Mouse (Mus musculus) embryonic facial prominence, embryonic 14.5 days (tissue): ENCODE results near the gene Tmem259. TPM values are rescaled to one million over a fixed set of nuclear protein-coding genes. Genes with fewer than 3 reads are reported as not detected.

ENCODE experiments used
- ATAC-seq: fragments of 200-750 bp; cut with Nextera tagmentation; 2 replicates; pipeline ENCODE4 v1.8.0; 2017; ENCODE audit warnings: low read depth, moderate number of reproducible peaks, moderate TSS enrichment
- DNase-seq: peaks from one replicate; pipeline ENCODE4 v3.0.0-alpha.2; 2015; ENCODE audit warnings: low spot score
- H3K27ac ChIP-seq: fragments of 300-500 bp; sonication (generic); replicated peaks from 2 replicates; pipeline ENCODE4 v1.5.1; 2014; ENCODE audit warnings: low read depth, mild to moderate bottlenecking, low read length, moderate library complexity
- H3K27me3 ChIP-seq: fragments of 300-500 bp; sonication (generic); replicated peaks from 2 replicates; pipeline ENCODE4 v1.6.1; 2014; ENCODE audit warnings: low read length; ENCODE audit not compliant: control insufficient read depth, insufficient read depth
- H3K36me3 ChIP-seq: fragments of 300-500 bp; sonication (generic); 2 replicates; pipeline ENCODE4 v1.6.1; 2014; ENCODE audit warnings: low read length, mixed read lengths; ENCODE audit not compliant: control insufficient read depth, insufficient read depth
- H3K4me1 ChIP-seq: fragments of 300-500 bp; sonication (generic); 2 replicates; pipeline ENCODE4 v1.6.1; 2014; ENCODE audit warnings: antibody characterized with exemption, low read length; ENCODE audit not compliant: control insufficient read depth, insufficient read depth
- H3K4me2 ChIP-seq: fragments of 300-500 bp; sonication (generic); 2 replicates; pipeline ENCODE4 v1.6.1; 2014; ENCODE audit warnings: low read depth, mild to moderate bottlenecking, low read length, moderate library complexity, mixed read lengths
- H3K4me3 ChIP-seq: fragments of 300-500 bp; sonication (generic); 2 replicates; pipeline ENCODE4 v1.5.1; 2014; ENCODE audit warnings: low read depth, mild to moderate bottlenecking, low read length
- H3K9ac ChIP-seq: fragments of 300-500 bp; sonication (generic); 2 replicates; pipeline ENCODE4 v1.6.1; 2014; ENCODE audit warnings: low read depth, mild to moderate bottlenecking, low read length, moderate library complexity, mixed read lengths
- H3K9me3 ChIP-seq: fragments of 300-500 bp; sonication (generic); 2 replicates; pipeline ENCODE4 v1.6.1; 2016; ENCODE audit warnings: low read length; ENCODE audit not compliant: control insufficient read depth
- WGBS: fragments of 180-500 bp; shearing (Covaris S2); extraction: QIAGEN DNeasy Blood & Tissue Kit; methylation state at CpG from one replicate; pipeline ENCODE4 v1.1.7; 2014; 5-methylcytosine and 5-hydroxymethylcytosine counted together
- polyA plus RNA-seq: library from polyadenylated mRNA; unstranded; fragments of >200 nt; fragmentation: Nextera tagmentation; extraction: Ambion mirVana; gene quantifications from 2 replicates; pipeline ENCODE4 v1.2.1, GENCODE M21; 2014

The Tmem259 gene
- polyA plus RNA-seq, 1 experiment from 2014 or later = 22.3 TPM

DNA sequence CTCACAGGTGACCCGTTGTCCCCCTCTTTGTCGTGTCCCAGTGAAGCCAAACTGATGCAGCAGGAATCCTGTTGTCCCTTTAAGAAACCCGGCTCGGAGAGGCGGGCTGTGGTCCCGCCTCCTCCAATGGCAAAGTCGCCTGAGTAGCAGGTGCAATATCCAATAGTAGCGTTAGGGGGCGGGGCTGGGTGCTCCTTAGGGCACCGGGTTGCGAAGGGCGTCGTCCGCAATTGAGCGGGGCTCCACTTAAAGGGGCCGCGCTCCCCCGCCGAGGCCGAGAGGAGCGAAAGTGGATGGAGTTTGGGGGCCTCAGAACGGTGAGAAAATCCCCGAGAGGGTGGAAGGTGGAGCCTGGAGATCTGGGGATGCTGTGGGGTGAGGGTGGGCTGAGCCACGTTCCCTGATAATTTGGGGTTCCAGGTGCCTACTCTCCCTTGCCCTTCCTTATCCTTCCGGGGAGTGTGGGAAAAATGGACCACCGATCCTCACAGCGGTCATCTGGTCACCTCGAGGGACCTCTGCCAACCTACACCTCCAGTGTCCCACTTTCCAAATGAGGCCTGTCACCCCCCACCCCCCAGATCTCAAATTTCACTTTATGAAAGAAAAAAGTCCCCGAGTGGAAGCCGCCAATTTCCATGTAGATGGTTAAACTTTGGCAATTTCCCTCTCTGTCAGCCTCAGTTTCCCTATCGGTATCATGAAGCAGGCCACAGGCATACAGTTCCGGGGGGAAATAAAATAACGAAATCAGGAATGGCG lies 12.3 kb upstream of the Tmem259 start, which contains the start of gene Abca7:
Gene Abca7, plus strand, starts transcription at position 223 of the 762 bp plus-strand sequence.
- peak within 1 kb of the TSS; percentile 63 for H3K9ac ChIP-seq
- 0 out of 2 replicates have a peak, but pooled peaks cover 6% of the 10 kb centered on the region for H3K4me1 ChIP-seq
- H3K27ac ChIP-seq = peak within 1 kb of the TSS; percentile 44
- peaks cover 41% of the 10 kb centered on the region for H3K36me3 ChIP-seq
- WGBS = under 1% methylated on average over 24 of the region's 34 CpGs
- ATAC-seq (peak; percentile 90), DNase-seq (peak; percentile 97)
- peak within 1 kb of the TSS; percentile 51 for H3K4me3 ChIP-seq
- H3K9me3 ChIP-seq = 0 out of 2 replicates have a peak, but pooled peaks cover 3% of the 10 kb centered on the region
- H3K27me3 ChIP-seq = no peaks in the 10 kb centered on the region
- H3K4me2 ChIP-seq = peak within 1 kb of the TSS; percentile 92

DNA sequence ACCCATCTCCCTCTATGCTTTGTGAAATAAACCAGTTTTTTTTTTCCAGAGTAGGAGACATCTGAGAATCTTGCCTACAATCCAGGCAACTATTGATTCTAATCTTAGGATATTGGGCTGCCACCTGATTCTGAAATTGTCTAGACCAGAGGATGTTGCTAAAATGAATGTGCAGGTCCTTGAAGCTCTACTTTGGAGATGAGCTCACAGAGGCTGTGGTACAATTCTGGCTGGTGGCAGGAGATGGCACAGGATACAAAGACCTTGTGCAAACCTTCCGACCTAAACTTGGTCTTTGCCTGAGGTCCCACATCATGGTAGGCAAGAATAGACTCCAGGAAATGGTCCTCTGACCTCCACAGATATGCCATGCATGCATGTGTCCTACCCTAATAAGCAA lies 11.5 kb upstream of the Tmem259 start:
- no peak overlapping the region for H3K27ac ChIP-seq
- H3K4me1 ChIP-seq = 0 out of 2 replicates have a peak, but pooled peaks cover 6% of the 10 kb centered on the region
- H3K9ac ChIP-seq = no peak overlapping the region
- H3K4me2 ChIP-seq = no peak overlapping the region
- DNase-seq (no peak), ATAC-seq (no peak; the same call in 1 of the 2 replicates)
- H3K27me3 ChIP-seq = no peaks in the 10 kb centered on the region
- peaks cover 48% of the 10 kb centered on the region for H3K36me3 ChIP-seq
- 86% methylated on average over 1 of the region's 1 CpGs for WGBS
- H3K9me3 ChIP-seq = 0 out of 2 replicates have a peak, but pooled peaks cover 5% of the 10 kb centered on the region
- no peak overlapping the region for H3K4me3 ChIP-seq

DNA sequence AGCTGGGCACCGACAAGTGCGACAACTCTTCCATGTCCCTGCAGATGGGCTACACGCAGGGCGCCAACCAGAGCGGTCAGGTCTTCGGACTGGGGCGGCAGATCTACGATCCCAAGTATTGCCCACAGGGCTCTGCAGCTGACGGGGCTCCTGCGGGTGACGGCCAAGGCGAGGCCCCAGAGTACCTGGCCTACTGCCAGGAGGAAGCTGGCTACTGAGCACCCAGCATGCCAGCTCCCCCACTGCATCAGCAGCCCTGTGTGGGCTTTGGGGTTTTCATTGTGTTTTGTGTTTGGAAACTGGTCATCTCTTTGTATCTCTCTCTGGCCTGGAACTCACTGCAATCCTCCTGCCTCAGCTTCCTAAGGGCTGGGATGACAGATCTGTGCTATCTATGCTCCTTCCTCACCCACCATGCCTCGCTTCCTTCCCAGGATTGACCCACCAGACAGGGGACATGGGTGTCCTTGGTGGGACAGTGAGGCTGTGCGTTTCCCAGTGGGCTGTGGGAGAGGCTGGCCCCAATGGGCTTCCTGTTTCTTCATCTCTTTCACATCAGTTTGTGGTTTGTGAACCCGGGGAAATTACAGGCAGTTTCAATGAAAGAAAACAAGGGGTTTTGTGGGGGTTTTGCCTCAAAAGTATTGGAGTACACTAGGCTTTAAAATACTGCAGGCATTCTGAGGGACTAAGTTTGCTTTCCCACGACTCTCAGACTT lies 10.4 kb upstream of the Tmem259 start:
- Histone ChIP-seq H3K27me3 (no peaks in the 10 kb centered on the region), H3K4me3 (no peak overlapping the region), H3K9ac (no peak overlapping the region), H3K4me2 (no peak overlapping the region), H3K36me3 (peaks cover 48% of the 10 kb centered on the region), H3K27ac (no peak overlapping the region), H3K4me1 (peaks cover 11% of the 10 kb centered on the region; the same call in 1 of the 2 replicates), H3K9me3 (0 out of 2 replicates have a peak, but pooled peaks cover 5% of the 10 kb centered on the region)
- DNase-seq (no peak), ATAC-seq (no peak)
- WGBS = 91% methylated on average over 16 of the region's 16 CpGs

DNA sequence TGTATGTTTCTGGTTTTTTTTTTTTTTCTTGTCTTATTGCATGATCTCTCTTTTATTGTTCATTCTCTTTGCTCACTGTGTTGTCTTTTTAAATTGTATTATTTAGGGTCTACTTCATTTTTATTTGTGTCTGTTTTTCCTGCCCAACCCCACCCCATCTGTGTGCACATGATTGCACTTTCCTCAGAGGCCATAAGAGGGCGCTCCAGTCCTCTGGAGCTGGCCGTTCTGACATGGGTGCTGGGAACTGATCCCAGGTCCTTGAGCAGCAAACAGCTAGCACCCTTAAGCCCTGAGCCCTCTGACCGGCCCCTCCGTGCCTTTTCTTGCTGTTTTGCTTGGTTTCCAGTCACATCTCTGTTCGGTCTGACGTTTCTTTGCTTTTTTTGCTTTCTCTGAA lies 7.4 kb upstream of the Tmem259 start:
- ATAC-seq (no peak), DNase-seq (no peak)
- Histone ChIP-seq H3K4me2 (no peak overlapping the region; the same call in 1 of the 2 replicates), H3K27me3 (no peaks in the 10 kb centered on the region), H3K27ac (no peak overlapping the region), H3K9ac (no peak overlapping the region), H3K4me1 (peaks cover 25% of the 10 kb centered on the region), H3K4me3 (no peak overlapping the region), H3K36me3 (peaks cover 48% of the 10 kb centered on the region), H3K9me3 (0 out of 2 replicates have a peak, but pooled peaks cover 5% of the 10 kb centered on the region)
- WGBS = 88% methylated on average over 6 of the region's 6 CpGs

DNA sequence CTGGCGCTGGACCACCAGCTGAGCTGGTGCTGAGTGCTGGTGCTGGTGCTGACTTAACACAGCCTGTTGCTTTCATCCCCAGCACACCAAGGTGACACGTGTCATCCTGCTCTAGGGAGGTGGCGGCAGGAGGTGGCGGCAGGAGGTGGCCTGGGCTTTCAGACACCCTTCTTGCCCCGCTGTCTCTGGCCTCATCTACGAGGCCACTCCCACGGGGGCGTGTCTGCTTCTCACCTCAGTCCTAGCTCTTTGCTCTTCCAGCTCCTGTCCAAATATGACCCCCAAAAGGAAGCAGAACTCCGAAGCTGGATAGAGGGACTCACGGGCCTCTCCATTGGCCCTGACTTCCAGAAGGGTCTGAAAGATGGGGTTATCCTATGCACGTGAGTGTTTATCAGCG lies 7.0 kb upstream of the Tmem259 start:
- WGBS = 75% methylated on average over 12 of the region's 12 CpGs
- no peak overlapping the region for H3K4me3 ChIP-seq
- H3K9me3 ChIP-seq = 0 out of 2 replicates have a peak, but pooled peaks cover 5% of the 10 kb centered on the region
- no peaks in the 10 kb centered on the region for H3K27me3 ChIP-seq
- no peak overlapping the region for H3K9ac ChIP-seq
- H3K27ac ChIP-seq = no peak overlapping the region
- no peak for ATAC-seq
- no peak overlapping the region; the same call in 1 of the 2 replicates for H3K4me2 ChIP-seq
- DNase-seq = no peak
- H3K36me3 ChIP-seq = peaks cover 48% of the 10 kb centered on the region
- H3K4me1 ChIP-seq = peaks cover 29% of the 10 kb centered on the region

DNA sequence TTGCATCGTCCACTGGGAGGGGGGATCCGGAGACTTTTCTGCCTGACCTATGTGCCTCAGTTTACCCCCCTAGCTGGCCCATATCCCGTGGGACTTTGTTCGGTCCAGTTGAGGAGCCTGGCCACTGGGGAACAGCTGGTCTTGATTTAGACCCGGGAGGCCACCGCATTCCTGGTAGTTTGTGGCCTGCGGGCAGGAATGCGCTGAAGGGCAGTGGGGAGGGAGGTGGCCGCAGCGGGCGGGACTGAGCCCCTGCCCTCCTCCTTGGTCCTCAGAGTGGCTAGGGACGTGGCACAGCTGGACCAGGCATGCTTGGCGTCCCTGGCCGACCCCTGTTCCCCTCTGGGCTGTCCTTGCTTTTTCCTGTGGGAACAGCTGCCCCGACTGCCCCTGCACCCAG lies 5.7 kb upstream of the Tmem259 start:
- H3K27ac ChIP-seq = peak overlapping the region; percentile 12; the same call in 1 of the 2 replicates
- H3K4me3 ChIP-seq = peak overlapping the region; percentile 82
- peaks cover 42% of the 10 kb centered on the region for H3K36me3 ChIP-seq
- no peaks in the 10 kb centered on the region for H3K27me3 ChIP-seq
- peak overlapping the region; percentile 86 for H3K9ac ChIP-seq
- 11% methylated on average over 14 of the region's 15 CpGs for WGBS
- H3K4me2 ChIP-seq = peak overlapping the region; percentile 97
- H3K4me1 ChIP-seq = peaks cover 34% of the 10 kb centered on the region
- ATAC-seq = no peak
- DNase-seq = no peak
- 0 out of 2 replicates have a peak, but pooled peaks cover 5% of the 10 kb centered on the region for H3K9me3 ChIP-seq

DNA sequence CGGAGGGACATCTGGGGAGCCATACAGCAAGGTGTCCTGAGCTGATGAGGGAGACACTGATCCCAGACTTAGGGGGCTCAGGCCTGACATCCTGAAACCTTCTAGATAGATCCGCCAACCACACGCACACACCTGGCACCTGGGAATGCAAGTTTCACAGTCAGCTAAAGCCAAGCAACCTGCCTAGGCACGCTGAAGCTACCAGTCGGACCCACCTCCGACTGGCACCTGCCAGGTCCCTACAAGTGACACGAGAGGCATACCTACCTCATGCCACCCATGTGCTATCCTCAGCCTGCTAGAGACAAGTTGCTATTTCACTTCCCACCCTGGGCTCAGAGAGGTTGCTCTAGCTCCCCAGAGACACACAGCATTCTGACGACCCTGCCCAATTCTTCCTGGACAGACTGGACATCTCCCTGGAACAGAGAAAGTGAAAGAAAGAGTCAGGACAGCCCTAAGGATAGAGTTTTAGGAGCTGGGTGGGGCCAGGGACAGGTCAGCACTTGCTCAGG lies 5.2 kb upstream of the Tmem259 start:
- H3K27me3 ChIP-seq = no peaks in the 10 kb centered on the region
- DNase-seq (no peak), ATAC-seq (no peak)
- peaks cover 36% of the 10 kb centered on the region for H3K36me3 ChIP-seq
- H3K9me3 ChIP-seq = 0 out of 2 replicates have a peak, but pooled peaks cover 5% of the 10 kb centered on the region
- H3K4me2 ChIP-seq = peak overlapping the region; percentile 97
- WGBS = 17% methylated on average over 8 of the region's 8 CpGs
- H3K4me3 ChIP-seq = peak overlapping the region; percentile 82
- H3K9ac ChIP-seq = peak overlapping the region; percentile 86
- H3K4me1 ChIP-seq = peaks cover 34% of the 10 kb centered on the region
- peak overlapping the region; percentile 99 for H3K27ac ChIP-seq

DNA sequence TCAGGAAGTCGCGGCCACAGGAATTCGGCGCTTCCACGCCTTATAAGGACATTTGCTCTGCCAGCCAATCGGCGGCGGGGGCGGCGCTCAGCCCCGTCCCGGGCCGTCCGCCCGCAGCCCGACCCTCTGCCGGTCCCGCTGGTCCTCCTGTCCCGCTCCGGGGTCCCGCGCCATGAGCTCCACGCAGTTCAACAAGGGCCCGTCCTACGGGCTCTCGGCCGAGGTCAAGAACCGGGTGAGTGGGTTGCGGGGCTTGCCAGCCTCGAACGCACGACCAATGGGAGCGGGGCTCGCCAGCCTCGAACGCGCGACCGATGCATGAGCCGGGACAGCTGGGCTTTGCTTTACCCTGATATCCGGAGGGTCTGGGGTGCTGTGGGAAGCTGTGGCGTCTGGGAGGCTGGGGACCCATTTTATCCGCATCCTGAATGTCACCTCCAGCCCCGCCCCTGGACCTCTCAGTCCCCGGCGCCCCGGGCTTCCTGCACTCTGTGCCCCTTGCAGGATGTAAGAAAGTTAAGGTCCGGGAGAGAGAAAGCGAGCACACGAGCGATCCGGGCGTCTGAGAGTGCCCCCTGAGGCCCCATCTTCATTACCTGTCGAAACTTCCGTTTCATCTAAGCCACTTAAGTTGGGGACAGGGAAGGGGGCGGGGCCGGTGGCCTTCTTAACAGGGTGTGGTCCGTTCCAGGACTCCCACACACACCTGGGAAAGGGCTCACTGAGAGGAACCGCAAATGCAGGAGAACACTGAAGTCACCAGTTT lies 4.6 kb upstream of the Tmem259 start, which contains the start of gene Cnn2:
Gene Cnn2, plus strand, starts transcription at position 79 of the 766 bp plus-strand sequence.
- H3K9me3 ChIP-seq = 0 out of 2 replicates have a peak, but pooled peaks cover 5% of the 10 kb centered on the region
- H3K9ac ChIP-seq = peak within 1 kb of the TSS; percentile 86
- H3K36me3 ChIP-seq = peaks cover 30% of the 10 kb centered on the region
- peaks cover 34% of the 10 kb centered on the region for H3K4me1 ChIP-seq
- peak within 1 kb of the TSS; percentile 82 for H3K4me3 ChIP-seq
- 1% methylated on average over 25 of the region's 59 CpGs for WGBS
- peak within 1 kb of the TSS; percentile 99 for H3K27ac ChIP-seq
- peak; percentile 92 for DNase-seq
- ATAC-seq = peak; percentile 13; the same call in 1 of the 2 replicates
- H3K27me3 ChIP-seq = no peaks in the 10 kb centered on the region
- H3K4me2 ChIP-seq = peak within 1 kb of the TSS; percentile 97
